Mouse (Mus musculus): ENCODE results near the gene Vsig8.

Gene Vsig8

DNA sequence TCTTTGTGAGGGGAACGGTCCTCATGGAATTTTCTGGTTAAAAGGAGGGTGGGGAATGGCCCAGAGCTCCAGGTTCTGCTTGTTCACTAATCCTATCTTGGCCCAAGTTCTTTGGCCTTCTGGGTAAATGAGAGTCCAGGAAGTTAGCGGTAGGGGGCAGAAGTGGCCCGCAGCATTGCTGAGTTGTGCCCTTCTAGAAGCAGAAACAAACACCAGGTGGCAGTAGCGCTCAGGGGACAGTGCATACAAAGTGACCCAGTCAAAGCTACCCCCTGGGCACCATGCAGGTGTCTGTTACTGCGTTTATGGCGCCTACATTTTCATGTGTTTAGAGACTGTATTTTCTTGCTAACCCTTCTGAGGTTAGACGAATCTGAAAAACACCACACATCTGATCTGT, 27.0 kb upstream of the Vsig8 start:
- peak; percentile 80 to 92 for DNase-seq (ENCODE audit: low spot score in 2 of 2)

DNA sequence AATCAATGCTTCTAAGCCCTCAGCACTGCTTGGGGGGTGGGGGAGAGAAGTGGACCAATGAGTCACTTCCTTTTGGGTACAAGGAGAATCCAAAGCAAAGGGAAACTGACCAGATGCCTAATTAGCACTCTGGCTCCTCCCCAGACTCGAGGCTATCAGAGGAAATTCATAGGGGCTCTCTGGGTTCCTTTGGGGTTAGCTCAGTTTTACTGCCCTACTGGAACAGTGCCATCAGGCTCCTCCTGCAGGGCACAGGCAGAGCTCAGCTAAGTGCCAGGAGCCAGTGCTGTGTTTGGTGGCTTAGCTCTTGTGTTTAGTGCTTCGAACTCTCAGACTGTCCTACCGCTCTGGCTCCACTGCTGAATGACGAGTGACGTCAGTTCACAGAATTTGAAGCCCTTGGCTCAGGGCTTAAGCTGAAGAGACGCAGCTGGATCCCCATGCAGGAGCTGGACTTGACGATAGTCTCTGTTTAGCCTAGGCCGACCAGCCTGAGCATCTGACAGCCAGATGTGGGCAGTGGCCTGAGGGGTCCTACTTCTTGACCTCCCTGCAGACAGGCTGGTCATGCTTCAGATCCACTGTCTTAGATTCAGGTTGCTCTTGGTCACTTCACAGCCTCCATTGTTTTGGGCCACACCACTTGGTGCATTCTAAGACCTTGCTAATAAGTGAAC, 25.1 kb upstream of the Vsig8 start:
- DNase-seq (ENCODE audit: low spot score in 2 of 2): no peak

DNA sequence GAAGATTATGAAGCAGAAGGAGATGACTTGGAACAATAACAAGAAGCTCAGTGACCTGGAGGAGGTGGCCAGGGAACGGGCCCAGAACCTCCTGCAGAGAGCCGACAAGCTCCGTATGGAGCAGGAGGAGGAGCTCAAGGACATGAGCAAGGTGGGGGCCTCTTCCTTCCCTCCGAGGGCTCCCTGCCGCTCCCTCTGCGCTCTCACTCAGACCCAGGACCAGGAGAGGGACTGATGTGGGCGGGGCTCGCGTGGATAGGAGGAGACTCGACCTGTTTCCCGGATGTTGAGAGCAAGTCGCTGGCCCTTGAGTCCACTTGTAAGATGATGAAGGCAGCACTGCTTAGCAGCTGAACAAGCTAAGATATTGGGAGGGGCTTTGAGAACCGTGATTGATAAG, 23.2 kb upstream of the Vsig8 start:
- DNase-seq (ENCODE audit: low spot score in 2 of 2): no peak

DNA sequence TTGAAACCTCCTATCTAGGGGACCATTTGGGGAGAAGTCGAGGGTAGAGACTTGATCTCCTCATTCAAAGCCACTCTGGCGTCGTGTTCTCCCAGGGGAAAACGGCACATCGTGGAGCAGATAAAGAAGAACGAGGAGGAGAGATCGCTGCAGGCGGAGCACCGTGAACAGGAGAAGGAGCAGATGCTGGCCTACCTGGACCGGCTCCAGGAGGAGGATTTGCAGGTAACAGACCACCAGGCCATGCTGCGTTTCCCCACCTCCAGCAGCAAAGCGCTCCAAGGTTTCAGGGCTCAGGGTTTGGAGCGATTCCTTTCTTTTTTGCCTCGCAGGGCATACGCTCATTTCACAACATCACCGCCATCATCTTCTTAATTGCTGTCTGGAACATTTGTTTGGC, 20.6 kb upstream of the Vsig8 start:
- DNase-seq (ENCODE audit: low spot score in 2 of 2): no peak

DNA sequence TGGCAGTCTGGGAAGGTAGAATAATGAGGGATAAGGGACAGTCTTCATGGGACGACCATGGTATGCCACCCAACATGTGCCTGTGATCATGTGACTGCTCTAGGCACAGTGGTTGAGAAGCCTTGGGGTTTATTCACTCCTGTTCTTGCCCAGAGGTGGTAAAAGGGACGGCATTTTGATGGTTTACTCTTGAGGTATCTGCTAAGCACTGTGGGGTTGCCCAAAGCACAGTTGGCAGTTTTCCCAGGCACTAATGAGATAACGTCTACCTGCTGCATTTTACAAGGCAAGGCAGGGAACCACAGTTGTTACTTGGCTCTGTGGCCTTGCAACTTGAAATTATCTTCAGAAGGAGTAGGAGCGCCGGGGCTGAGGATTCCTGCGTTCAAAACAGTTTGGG, 15.9 kb upstream of the Vsig8 start:
- no peak for DNase-seq (ENCODE audit: low spot score in 2 of 2)

DNA sequence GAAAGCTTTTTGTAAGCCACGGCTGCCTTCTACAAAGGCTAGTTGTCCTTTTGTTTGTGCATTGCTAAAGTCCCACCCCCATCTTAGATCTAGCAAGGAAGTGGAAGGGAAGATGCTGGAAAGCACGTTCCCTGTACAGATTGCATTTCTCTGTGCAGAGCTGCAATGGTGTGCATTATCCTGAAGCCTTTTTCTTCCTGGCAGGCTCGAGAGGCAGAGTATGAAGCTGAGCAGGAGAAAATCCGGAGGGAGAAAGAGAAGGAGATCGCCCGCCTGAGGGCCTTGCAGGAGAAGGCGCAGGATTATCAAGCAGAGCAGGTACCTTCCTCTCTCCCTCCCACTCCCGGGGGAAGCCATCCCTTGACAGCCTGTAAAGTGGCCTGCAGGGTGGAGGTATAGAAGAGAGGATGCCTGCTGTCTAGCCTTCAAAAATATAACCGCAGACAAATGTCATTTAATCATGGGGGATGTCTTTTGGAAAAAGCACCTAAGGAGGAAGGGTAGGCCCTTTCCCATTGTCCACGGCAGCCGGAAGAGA, 15.4 kb upstream of the Vsig8 start:
- no peak for DNase-seq (ENCODE audit: low spot score in 2 of 2)

DNA sequence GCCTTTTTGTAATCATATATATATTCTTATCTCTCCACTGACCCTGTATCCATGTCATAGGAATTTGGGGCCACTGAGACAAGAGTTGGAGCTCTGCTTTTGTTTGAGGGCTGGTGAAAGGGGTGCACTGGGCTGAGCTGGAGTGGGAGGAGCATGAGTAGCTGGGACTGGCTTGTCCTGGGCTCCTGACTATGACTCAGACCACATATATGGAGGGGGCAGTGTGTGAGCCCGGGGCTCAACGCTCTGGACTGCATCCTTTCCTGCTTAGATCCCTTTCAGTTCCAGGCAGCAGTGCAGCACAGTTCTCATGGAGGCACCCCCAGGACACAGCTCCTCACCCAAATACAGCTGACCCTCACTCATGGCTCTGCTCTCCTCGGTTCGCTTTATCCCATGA, 9.7 kb upstream of the Vsig8 start:
- DNase-seq (ENCODE audit: low spot score in 2 of 2): no peak

DNA sequence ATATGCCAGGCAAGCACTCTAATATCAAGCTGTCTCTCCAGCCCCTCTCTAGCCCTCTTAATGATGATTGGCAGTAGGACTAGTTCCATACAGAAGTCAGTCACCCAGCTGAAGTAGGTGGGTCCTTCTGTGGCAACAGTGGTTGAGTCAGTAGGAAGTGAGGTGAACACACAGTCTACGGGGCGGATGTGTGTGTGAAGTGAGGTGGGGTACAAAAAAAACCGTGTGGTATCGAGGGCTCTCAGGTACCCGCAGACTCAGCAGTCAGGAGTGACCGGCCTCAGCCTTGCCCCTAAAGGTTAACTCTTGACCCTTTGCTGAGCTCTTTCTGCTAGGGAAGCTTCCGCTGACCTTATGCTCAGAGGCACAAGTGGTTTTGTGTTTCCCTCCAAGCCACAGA, 7.2 kb upstream of the Vsig8 start:
- no peak for DNase-seq (ENCODE audit: low spot score in 2 of 2)

DNA sequence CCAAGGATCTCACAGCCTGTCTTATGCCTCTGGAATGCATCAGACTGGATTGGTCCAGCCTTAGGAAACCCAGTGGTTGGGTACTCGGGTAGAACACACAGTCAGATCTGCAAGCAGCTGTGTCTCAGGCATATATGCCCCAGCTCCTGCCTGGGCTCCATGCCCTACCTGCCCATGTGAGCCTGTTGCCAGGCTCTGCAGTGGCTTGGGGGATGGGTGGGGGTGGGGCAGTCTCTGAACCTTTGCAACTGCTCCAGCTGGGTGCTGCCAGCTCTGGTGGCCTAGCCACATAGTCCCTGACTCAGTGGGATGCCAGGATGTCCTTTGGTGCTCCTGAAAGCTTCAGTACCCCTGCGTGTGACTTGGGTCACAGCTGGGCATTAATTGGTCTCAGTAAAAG, 6.4 kb upstream of the Vsig8 start:
- DNase-seq (ENCODE audit: low spot score in 2 of 2): no peak

DNA sequence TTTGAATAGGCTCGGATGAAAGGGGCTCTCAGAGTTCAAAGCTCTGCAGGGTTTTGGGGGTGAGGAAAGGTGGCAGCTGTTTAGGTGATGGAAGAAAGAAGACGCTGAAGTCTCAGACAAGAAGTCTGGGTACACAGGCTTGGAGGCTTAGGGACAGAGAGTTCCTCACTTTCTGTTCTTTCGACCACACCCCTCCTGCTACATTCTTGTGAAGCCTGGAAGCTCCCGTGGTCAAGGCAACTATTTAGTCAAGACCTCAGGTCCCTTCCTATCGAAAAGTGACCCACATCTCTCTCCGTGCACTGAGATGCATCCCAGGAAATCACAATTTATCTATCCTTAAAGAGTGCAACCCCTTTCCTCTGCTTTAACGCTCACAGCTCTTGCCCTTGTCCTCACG, 6.0 kb upstream of the Vsig8 start:
- DNase-seq (ENCODE audit: low spot score in 2 of 2): no peak

DNA sequence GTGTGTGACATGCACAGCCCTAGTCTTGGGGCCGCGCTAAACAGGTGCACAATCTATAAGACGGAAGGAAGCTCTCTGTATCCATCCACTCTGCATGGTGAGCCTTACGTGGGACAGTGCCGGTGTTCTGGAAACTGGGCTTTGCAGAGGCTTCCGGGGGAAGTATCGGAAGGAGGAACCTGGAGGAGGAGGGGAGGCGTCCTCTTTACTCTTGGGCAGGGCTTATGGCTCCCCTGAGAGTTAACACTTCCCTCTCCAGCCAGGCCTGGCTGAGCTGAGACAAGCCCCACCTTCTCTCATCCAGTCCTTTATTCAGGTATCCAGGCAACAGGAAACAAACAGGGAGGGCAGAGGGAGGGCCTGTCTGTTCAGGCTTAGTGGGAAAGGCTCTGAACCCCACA, 5.2 kb upstream of the Vsig8 start:
- no peak for DNase-seq (ENCODE audit: low spot score in 2 of 2)

DNA sequence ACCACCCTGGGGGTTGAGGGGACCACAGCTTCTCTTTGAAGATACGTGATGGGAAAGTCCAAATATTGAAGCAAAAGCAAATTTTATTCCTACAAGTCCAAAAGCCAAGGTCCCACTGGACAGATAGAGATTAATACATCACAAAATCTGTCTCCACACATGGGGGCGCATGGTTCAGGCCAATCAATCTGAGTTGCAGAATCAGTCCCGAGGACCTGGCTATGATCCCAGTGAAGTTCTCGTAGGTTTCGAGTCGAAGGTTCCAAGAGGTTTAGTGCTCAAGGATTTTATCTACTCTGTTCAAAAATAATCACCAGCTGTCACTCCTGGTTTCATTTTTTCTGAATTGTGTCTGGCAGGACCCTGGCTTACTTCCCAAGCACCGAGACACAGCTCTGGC, 4.7 kb upstream of the Vsig8 start:
- no peak for DNase-seq (ENCODE audit: low spot score in 2 of 2)

DNA sequence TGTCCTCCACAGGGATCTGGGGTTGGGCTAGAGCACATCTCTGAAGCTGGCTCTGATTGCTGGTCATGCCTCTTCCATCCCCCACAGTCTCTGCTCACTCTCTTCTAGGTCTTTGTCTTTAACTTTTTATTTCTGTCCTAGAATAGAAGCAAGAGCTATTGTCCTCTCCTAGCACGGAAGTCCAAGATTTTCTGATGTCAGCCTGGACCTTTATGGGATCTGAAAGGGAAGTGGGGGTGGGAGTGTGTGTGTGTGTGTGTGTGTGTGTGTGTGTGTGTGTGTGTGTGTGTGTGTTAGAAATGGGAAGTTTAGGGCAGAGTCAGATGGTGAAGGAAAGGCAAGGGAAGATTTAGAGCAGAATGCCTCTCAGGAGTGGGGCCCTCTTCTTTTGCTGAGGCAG, 3.1 kb upstream of the Vsig8 start:
- DNase-seq (ENCODE audit: low spot score in 2 of 2): no peak

DNA sequence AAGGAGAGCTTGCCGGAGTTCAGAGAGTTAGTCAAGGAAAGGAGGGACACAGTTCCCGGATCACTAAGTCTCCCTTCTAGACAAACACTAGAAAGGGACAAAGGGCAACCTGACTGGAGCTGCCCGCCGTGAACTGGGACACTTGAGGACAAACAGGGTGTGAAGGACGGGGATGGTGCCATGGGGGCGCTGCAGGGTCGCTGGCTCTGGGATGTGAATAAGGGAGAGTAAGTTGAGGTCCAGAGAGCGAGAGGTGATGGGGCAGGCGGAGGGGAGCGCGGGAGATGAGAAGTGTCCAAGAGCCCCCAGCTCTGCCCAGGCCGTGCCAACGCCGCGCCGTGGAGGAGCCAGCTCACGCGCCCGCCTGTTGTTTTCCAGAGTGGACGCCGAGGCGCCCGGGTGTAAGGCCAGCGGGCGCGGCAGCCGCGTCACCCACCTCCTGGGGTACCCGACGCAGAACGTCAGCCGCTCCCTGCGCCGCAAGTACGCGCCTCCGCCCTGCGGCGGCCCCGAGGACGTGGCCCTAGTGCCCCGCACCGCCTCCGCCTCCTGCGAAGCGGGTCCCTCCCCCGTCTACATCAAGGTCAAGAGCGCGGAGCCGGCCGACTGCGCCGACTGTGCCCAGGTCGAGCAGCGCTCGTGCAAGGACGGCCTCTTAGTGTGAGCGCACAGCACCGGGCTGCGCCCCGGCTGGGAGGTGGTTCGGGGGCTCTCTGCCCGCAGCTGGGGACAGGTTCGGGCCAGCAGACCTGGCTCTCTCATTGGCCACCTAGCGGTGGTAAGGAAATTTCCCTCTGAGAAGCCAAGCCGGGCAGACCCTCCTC, 7.1 kb downstream of the Vsig8 start:
- peak; percentile 68 to 71 for DNase-seq (ENCODE audit: low spot score in 2 of 2)

DNA sequence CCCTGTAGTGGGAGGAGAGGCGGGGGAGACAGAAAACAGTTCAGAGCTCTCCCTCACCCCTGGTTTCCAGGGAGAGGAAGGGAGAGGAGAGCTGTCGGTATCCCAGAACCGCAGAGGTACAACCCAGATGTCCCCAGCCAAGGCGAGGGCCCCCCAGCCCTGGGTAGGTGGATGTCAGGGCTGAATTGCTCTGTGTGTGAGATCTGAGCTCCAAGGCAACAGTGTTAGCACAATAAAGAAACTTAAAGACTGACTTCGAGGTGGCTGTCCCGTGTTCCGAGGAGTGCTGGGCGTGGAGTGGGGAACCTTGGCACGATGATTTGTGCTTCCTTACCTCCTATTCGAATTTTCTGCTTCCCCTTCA, 7.7 kb downstream of the Vsig8 start:
- DNase-seq (ENCODE audit: low spot score in 2 of 2): no peak

DNA sequence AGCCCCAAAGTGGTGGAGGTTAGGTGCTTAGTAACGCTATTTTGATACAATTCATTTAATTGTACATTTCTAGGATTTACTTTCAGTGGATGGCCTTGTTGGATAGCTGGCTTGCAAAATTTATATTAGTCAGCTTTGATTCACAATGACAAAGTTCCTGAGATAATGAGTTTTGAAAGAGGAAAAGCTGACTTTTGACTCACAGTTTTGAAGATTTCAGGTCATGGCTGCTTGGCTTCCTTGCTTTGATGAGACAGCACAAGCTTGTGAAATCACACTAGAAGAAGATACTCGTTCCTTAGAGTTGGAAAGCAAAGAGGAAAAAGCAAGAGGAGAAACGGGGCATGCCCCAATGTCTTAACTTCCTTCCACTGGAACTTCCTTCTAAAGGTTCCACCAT, 10.4 kb downstream of the Vsig8 start:
- no peak for DNase-seq (ENCODE audit: low spot score in 2 of 2)

DNA sequence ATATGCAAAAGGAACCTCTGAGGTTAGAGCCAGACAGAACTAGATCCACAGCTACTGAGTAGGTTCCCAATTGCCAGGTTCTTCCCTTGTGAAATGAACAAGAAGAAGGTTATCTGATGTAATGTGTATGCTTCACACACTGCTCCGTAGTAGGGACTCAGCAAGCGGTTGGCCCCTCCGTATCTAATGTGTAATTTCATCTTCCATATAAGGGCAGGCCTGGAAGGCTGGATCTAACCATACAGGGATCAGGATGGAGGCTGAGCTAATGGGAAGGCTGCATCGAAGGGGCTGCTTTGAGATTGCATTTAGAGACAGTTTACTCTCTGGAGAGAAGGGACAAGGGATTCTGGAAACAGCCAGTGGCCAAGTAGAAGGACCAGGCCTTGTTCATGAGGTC, 12.0 kb downstream of the Vsig8 start:
- no peak for DNase-seq (ENCODE audit: low spot score in 2 of 2)

DNA sequence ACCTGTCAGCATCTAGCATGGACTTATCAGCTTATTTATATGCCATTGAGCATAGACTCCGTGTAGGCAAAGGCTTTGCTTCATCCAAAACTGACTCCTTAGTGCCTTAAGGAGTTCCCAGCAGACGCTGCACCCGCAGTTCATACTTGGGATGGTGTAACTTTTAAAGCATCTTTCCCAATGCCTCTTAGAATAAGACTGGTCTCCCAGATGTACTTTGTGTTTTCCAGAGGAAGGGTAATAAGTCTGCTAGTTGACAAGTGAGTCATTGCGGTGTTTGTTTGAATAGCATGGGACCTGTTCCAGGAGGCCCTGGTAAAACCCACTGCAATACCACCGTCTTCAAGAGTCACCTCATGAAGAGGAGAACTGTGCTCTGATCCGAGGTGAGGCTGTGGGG, 24.4 kb downstream of the Vsig8 start:
- DNase-seq (ENCODE audit: low spot score in 2 of 2): no peak

DNA sequence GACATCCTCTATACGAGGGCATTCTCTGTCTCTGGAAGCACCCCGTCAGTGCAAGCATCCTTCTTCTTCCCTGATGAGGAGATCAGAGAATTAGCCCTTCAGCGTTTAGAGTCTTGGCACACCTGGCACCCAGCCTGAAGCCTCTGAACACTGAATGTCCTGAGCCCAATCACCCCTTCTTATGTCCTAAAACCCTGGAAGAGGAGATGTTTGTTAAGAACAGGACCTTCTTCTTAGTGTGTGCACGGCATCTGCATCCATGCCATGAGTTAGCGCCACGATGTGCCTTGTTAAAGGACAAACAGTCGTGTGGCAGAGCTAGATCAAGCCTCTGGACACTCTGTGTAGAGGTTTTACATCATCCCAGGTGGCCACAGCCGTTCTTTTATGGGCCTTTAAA, 26.7 kb downstream of the Vsig8 start:
- DNase-seq (ENCODE audit: low spot score in 2 of 2): no peak

DNA sequence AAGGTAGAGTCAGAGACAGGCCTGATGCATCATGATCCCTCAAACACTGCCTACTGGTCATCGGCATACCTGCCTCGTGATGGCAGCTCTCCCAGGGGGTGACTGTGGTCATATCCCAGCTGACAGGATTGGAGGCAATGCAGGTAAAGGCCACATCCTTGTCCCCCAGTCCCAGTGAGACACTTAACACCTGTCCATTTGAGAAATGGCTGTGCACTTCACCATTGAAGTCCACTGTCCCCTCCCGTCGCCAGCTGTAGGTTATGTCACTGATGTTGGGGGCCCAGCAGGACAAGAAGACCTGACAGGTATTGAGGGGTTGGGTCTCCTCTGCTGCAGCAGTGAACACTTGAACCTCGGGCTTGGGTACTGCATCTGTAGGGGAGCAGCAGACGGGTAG, 28.5 kb downstream of the Vsig8 start:
- peak in 1 of 2 experiments; percentile 51 for DNase-seq (ENCODE audit: low spot score in 2 of 2)

DNA sequence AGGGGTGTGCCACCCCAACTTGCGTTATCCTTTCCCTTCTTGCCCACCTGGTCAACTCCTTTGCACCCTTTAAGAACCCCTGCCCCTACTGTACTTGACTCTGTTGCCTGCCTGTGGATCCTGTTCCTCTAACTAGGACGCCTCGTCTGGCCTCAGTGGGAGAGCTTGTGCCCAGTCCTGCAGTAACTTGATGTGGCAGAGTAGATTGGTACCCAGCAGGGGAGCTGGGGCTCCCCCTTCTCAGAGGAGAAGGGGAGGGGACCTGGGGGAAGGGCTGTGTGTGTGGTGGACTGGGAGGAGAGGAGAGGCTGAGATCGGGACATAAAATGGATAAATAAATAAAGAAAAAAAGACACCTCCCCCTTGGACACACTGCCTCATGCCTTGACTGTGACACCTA, 29.3 kb downstream of the Vsig8 start:
- DNase-seq (ENCODE audit: low spot score in 2 of 2): peak in 1 of 2 experiments; percentile 54

DNA sequence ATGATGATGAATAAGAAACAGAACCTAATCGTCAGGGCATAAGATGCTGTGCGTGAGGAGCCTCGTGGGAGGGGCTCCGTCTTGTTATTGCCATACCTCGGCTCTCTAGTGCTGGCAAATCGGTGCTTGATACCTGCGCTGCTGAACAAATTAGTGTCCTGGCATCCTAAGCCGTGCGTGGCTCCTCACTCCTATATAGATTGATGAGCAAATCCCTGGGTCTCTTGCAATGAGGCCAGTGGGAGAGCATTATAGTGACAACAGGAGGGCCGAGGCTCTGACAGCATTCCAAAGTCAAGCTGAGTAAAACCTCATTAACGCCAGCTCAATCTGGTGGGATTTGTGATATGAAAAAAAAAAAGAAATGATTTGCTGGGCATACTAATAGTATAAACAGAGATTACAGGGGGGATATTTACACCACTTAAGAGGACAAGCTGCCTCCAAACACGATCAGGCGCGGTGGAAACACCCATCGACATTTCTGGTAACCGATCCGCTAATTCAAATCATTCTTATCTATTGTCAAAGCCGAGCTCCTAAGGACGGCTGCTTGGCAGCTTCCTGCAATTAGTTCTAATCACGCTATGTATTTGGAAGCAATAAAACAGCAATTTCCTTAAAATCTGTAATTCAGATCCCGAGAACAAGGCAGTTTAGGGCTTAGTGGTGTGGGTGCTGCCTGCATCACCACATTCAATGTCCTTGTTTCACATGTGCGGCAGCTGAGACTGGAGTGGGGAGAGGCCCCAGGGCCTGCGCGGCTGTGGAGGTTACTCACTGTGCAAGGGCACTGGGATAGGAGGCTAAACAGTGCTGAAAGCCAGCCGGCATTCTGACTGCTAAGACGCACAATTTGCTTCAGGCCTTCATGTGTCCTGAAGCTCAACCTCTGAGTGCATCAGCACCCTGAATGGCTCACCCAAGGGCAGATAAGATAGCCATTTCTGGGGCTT, 30.2 kb downstream of the Vsig8 start:
- DNase-seq (ENCODE audit: low spot score in 2 of 2): no peak
